ENCODE assay signal across 7 mouse cellular contexts in genomic region chr16:30387871-30388460, GRCm38 (mm10). TPM values are rescaled to one million over a fixed set of nuclear protein-coding genes. Genes with fewer than 3 reads are reported as not detected.
A peak's percentile ranks its signal among the peaks of the same experiment; 100 is the strongest.
DNase-seq lines count a peak whose midpoint lies in the region; ATAC-seq and TF ChIP-seq lines count a peak whose summit lies in the region.

No protein-coding gene starts in this region.

- no peaks in the 10 kb centered on the region for H3K27me3 ChIP-seq in Patski
- H3K27me3 ChIP-seq in hindbrain, embryonic 16.5 days (replicated peaks; ENCODE audit: control insufficient read depth, insufficient read depth, low read length): no peaks in the 10 kb centered on the region
- H3K27me3 ChIP-seq in midbrain, embryonic 11.5 days (ENCODE audit: control insufficient read depth, insufficient read depth, low read length): peaks cover 2% of the 10 kb centered on the region; the same call in 1 of the 2 replicates

- peak; percentile 40 for ATAC-seq in Patski
- peak; percentile 67 for ATAC-seq in hindbrain, embryonic 16.5 days
- ATAC-seq in midbrain, embryonic 11.5 days (ENCODE audit: low FRiP score): peak; percentile 74

- CTCF ChIA-PET in Patski (lab: Charles Lee): interaction anchor here (1.3 to 1.8 kb wide), 2 partner anchors 13 to 116 kb away, joined by 4 to 5 read pairs; no protein-coding TSS in a partner anchor

- H3K9ac ChIP-seq in hindbrain, embryonic 16.5 days (ENCODE audit: low read depth, low read length): peak overlapping the region; percentile 90
- peak overlapping the region; percentile 91 for H3K9ac ChIP-seq in midbrain, embryonic 11.5 days (ENCODE audit: low read length)

- peak overlapping the region; percentile 95 for H3K4me3 ChIP-seq in hindbrain, embryonic 16.5 days (ENCODE audit: low read length)
- peak overlapping the region; percentile 97 for H3K4me3 ChIP-seq in midbrain, embryonic 11.5 days (ENCODE audit: low read depth, low read length)

- H3K9me3 ChIP-seq in hindbrain, embryonic 16.5 days (ENCODE audit: control insufficient read depth, low read length): 0 out of 2 replicates have a peak, but pooled peaks cover 2% of the 10 kb centered on the region
- no peaks in the 10 kb centered on the region for H3K9me3 ChIP-seq in midbrain, embryonic 11.5 days (ENCODE audit: control insufficient read depth, low read length)

- no peak for TF ChIP-seq CTCF in Patski (IDR thresholded peaks at IDR 0.05)

- no peak for DNase-seq in Patski (ENCODE audit: low read depth, low spot score)
- DNase-seq in cerebellum, adult 9-10 months: peak; percentile 44
- peak; percentile 11 for DNase-seq in gastrocnemius, adult 18-20 months (ENCODE audit: low spot score)
- DNase-seq in left cerebral cortex, postnatal 4 days: peak; percentile 35
- peak; percentile 93 for DNase-seq in midbrain, embryonic 11.5 days (ENCODE audit: low spot score, missing footprints)
- peak; percentile 45 for DNase-seq in spleen, adult 12 weeks (ENCODE audit: low spot score)

- POLR2A ChIA-PET in Patski (lab: Charles Lee): interaction anchor here (0.7 kb wide), 1 partner anchor 103 kb away, joined by 4 read pairs; no protein-coding TSS in a partner anchor

- H3K4me2 ChIP-seq in hindbrain, embryonic 16.5 days (ENCODE audit: low read length): peak overlapping the region; percentile 85
- H3K4me2 ChIP-seq in midbrain, embryonic 11.5 days: peak overlapping the region; percentile 95

- in situ Hi-C loops in Patski (cut with MboI; ENCODE audit: low pct_unique_long_range_greater_than_20kb): no loop called here

- H3K27ac ChIP-seq in hindbrain, embryonic 16.5 days (ENCODE audit: low read depth, low read length): peak overlapping the region; percentile 86
- H3K27ac ChIP-seq in midbrain, embryonic 11.5 days (ENCODE audit: low read depth, low read length): no peak overlapping the region

- peaks cover 14% of the 10 kb centered on the region for H3K4me1 ChIP-seq in hindbrain, embryonic 16.5 days (ENCODE audit: control insufficient read depth, insufficient read depth, low read depth, low read length)
- peaks cover 9% of the 10 kb centered on the region for H3K4me1 ChIP-seq in midbrain, embryonic 11.5 days (ENCODE audit: control insufficient read depth, insufficient read depth, low read length)

- intact Hi-C loops in left cerebral cortex, postnatal 4 days (cut with DNase I): no loop called here

- H3K36me3 ChIP-seq in hindbrain, embryonic 16.5 days (ENCODE audit: control insufficient read depth, insufficient read depth, low read length): peaks cover 2% of the 10 kb centered on the region; the same call in 1 of the 2 replicates
- H3K36me3 ChIP-seq in midbrain, embryonic 11.5 days (ENCODE audit: control insufficient read depth, insufficient read depth, low read length): no peaks in the 10 kb centered on the region

- under 1% methylated on average over 47 of the region's 49 CpGs for WGBS in hindbrain, embryonic 16.5 days
- under 1% methylated on average over 49 of the region's 49 CpGs for WGBS in midbrain, embryonic 11.5 days

RNA-seq across cellular contexts. Expression of gene Atp13a3, which starts 17.8 kb away (rescaled TPM):
- polyA plus RNA-seq in Patski (2021): 84.9 TPM
- total RNA-seq in gastrocnemius, adult 18-20 months (2021): 10 to 100 TPM; 29.7 to 34.1 TPM
- 5.7 and 6.9 TPM in 2 replicates for polyA plus RNA-seq in hindbrain, embryonic 16.5 days (2015; fragmentation: Nextera tagmentation; extraction: Ambion mirVana)
- 10 to 100 TPM; 75.4 to 83.1 TPM for total RNA-seq in left cerebral cortex, postnatal 4 days (2021)
- polyA plus RNA-seq in midbrain, embryonic 11.5 days (2014; fragmentation: Nextera tagmentation; extraction: Ambion mirVana): 11.0 and 11.1 TPM in 2 replicates
